Mouse (Mus musculus) embryonic facial prominence, embryonic 10.5 days (tissue): ENCODE data around the gene Ppp4r1. TPM values are rescaled to one million over a fixed set of nuclear protein-coding genes. Genes with fewer than 3 reads are reported as not detected.

Experiments
- DNase-seq: peaks from one replicate; pipeline ENCODE4 v3.0.0-alpha.2; 2017; ENCODE audit warnings: low spot score
- H3K27ac ChIP-seq: fragments of 300-500 bp; sonication (generic); replicated peaks from 2 replicates; pipeline ENCODE4 v1.5.1; 2016; ENCODE audit warnings: mild to moderate bottlenecking
- H3K27me3 ChIP-seq: fragments of 300-500 bp; sonication (generic); replicated peaks from 2 replicates; pipeline ENCODE4 v1.6.1; 2016; ENCODE audit warnings: low read depth, mild to moderate bottlenecking; ENCODE audit not compliant: poor library complexity, severe bottlenecking
- H3K36me3 ChIP-seq: fragments of 300-500 bp; sonication (generic); replicated peaks from 2 replicates; pipeline ENCODE4 v1.6.1; 2016; ENCODE audit warnings: mild to moderate bottlenecking, moderate library complexity
- H3K4me1 ChIP-seq: fragments of 300-500 bp; sonication (generic); 2 replicates; pipeline ENCODE4 v1.6.1; 2016
- H3K4me3 ChIP-seq: fragments of 300-500 bp; sonication (generic); 2 replicates; pipeline ENCODE4 v1.5.1; 2016; ENCODE audit warnings: mild to moderate bottlenecking, moderate library complexity
- H3K9me3 ChIP-seq: fragments of 300-500 bp; sonication (generic); 2 replicates; pipeline ENCODE4 v1.6.1; 2016; ENCODE audit warnings: mild to moderate bottlenecking
- WGBS: fragments of 180-500 bp; shearing (Covaris S2); methylation state at CpG from one replicate; pipeline ENCODE4 v1.1.7; 2016; 5-methylcytosine and 5-hydroxymethylcytosine counted together
- polyA plus RNA-seq: library from polyadenylated mRNA; unstranded; fragments of >200 nt; fragmentation: Nextera tagmentation; extraction: Ambion mirVana; gene quantifications from 2 replicates; pipeline ENCODE4 v1.2.1, GENCODE M21; 2016

Gene Ppp4r1
- polyA plus RNA-seq, 1 experiment from 2014 or later, result 61.4 TPM

GRCm38 (mm10) chr17:65826257-65826656 is 43.9 kb downstream of the Ppp4r1 start:
- Histone ChIP-seq H3K4me1 (no peaks in the 10 kb centered on the region), H3K27me3 (no peaks in the 10 kb centered on the region), H3K9me3 (no peaks in the 10 kb centered on the region), H3K36me3 (peaks cover 89% of the 10 kb centered on the region), H3K27ac (no peak overlapping the region), H3K4me3 (no peak overlapping the region)
- WGBS, result 79% methylated on average over 9 of the region's 9 CpGs
- DNase-seq, result no peak

GRCm38 (mm10) chr17:65827119-65827840 is 44.9 kb downstream of the Ppp4r1 start:
- H3K4me1 ChIP-seq, result no peaks in the 10 kb centered on the region
- 88% methylated on average over 16 of the region's 16 CpGs for WGBS
- H3K4me3 ChIP-seq, result no peak overlapping the region
- H3K9me3 ChIP-seq, result no peaks in the 10 kb centered on the region
- no peak for DNase-seq
- no peak overlapping the region for H3K27ac ChIP-seq
- peaks cover 89% of the 10 kb centered on the region for H3K36me3 ChIP-seq
- no peaks in the 10 kb centered on the region for H3K27me3 ChIP-seq

GRCm38 (mm10) chr17:65827904-65828303 is 45.5 kb downstream of the Ppp4r1 start:
- no peak for DNase-seq
- H3K4me3 ChIP-seq, result no peak overlapping the region
- 90% methylated on average over 5 of the region's 5 CpGs for WGBS
- H3K27ac ChIP-seq, result no peak overlapping the region
- H3K9me3 ChIP-seq, result no peaks in the 10 kb centered on the region
- H3K36me3 ChIP-seq, result peaks cover 89% of the 10 kb centered on the region
- no peaks in the 10 kb centered on the region for H3K4me1 ChIP-seq
- no peaks in the 10 kb centered on the region for H3K27me3 ChIP-seq

GRCm38 (mm10) chr17:65828951-65829350 is 46.6 kb downstream of the Ppp4r1 start:
- Histone ChIP-seq H3K9me3 (no peaks in the 10 kb centered on the region), H3K36me3 (peaks cover 94% of the 10 kb centered on the region), H3K4me1 (no peaks in the 10 kb centered on the region), H3K27me3 (no peaks in the 10 kb centered on the region), H3K4me3 (no peak overlapping the region), H3K27ac (no peak overlapping the region)
- WGBS, result 90% methylated on average over 11 of the region's 11 CpGs
- DNase-seq, result no peak

- 93% methylated on average over 13 of the region's 13 CpGs for WGBS
- no peak overlapping the region for H3K4me3 ChIP-seq
- H3K36me3 ChIP-seq, result peaks cover 93% of the 10 kb centered on the region
- H3K27me3 ChIP-seq, result no peaks in the 10 kb centered on the region
- H3K27ac ChIP-seq, result no peak overlapping the region
- no peak for DNase-seq
- H3K9me3 ChIP-seq, result no peaks in the 10 kb centered on the region
- no peaks in the 10 kb centered on the region for H3K4me1 ChIP-seq
Measured at GRCm38 (mm10) chr17:65830216-65830863, 48.0 kb downstream of the Ppp4r1 start.

GRCm38 (mm10) chr17:65833891-65834290 is 51.5 kb downstream of the Ppp4r1 start:
- WGBS, result 94% methylated on average over 3 of the region's 3 CpGs
- H3K27me3 ChIP-seq, result no peaks in the 10 kb centered on the region
- DNase-seq, result no peak
- no peak overlapping the region for H3K27ac ChIP-seq
- peaks cover 99% of the 10 kb centered on the region for H3K36me3 ChIP-seq
- no peaks in the 10 kb centered on the region for H3K9me3 ChIP-seq
- no peak overlapping the region for H3K4me3 ChIP-seq
- H3K4me1 ChIP-seq, result no peaks in the 10 kb centered on the region

GRCm38 (mm10) chr17:65836746-65837145 is 54.4 kb downstream of the Ppp4r1 start:
- peaks cover 7% of the 10 kb centered on the region for H3K4me1 ChIP-seq
- 92% methylated on average over 3 of the region's 3 CpGs for WGBS
- no peak overlapping the region for H3K27ac ChIP-seq
- DNase-seq, result no peak
- peaks cover 99% of the 10 kb centered on the region for H3K36me3 ChIP-seq
- H3K9me3 ChIP-seq, result no peaks in the 10 kb centered on the region
- no peaks in the 10 kb centered on the region for H3K27me3 ChIP-seq
- H3K4me3 ChIP-seq, result no peak overlapping the region

GRCm38 (mm10) chr17:65839541-65840256 is 57.3 kb downstream of the Ppp4r1 start:
- 83% methylated on average over 7 of the region's 7 CpGs for WGBS
- H3K4me3 ChIP-seq, result no peak overlapping the region
- peak; percentile 64 for DNase-seq

GRCm38 (mm10) chr17:65842669-65843381 is 60.5 kb downstream of the Ppp4r1 start:
- H3K36me3 ChIP-seq, result peaks cover 96% of the 10 kb centered on the region
- H3K9me3 ChIP-seq, result no peaks in the 10 kb centered on the region
- peaks cover 7% of the 10 kb centered on the region for H3K4me1 ChIP-seq
- WGBS, result 89% methylated on average over 10 of the region's 10 CpGs
- no peak overlapping the region for H3K4me3 ChIP-seq
- no peak overlapping the region for H3K27ac ChIP-seq
- DNase-seq, result no peak
- H3K27me3 ChIP-seq, result no peaks in the 10 kb centered on the region

More at GRCm38 (mm10) chr17:65839541-65840256, 57.3 kb downstream of the Ppp4r1 start:
- no peaks in the 10 kb centered on the region for H3K27me3 ChIP-seq
- H3K4me1 ChIP-seq, result peaks cover 7% of the 10 kb centered on the region
- H3K36me3 ChIP-seq, result peaks cover 100% of the 10 kb centered on the region
- H3K9me3 ChIP-seq, result no peaks in the 10 kb centered on the region
- peak overlapping the region; percentile 35; the same call in 1 of the 2 replicates for H3K27ac ChIP-seq

GRCm38 (mm10) chr17:65845423-65845822 is 63.0 kb downstream of the Ppp4r1 start:
- peaks cover 92% of the 10 kb centered on the region for H3K36me3 ChIP-seq
- H3K4me1 ChIP-seq, result no peaks in the 10 kb centered on the region
- no peaks in the 10 kb centered on the region for H3K9me3 ChIP-seq
- no peak overlapping the region for H3K4me3 ChIP-seq
- WGBS, result 90% methylated on average over 6 of the region's 6 CpGs
- no peaks in the 10 kb centered on the region for H3K27me3 ChIP-seq
- no peak for DNase-seq
- no peak overlapping the region for H3K27ac ChIP-seq

- peaks cover 92% of the 10 kb centered on the region for H3K36me3 ChIP-seq
- 88% methylated on average over 11 of the region's 11 CpGs for WGBS
Measured at GRCm38 (mm10) chr17:65847694-65848449, 65.5 kb downstream of the Ppp4r1 start.

GRCm38 (mm10) chr17:65850487-65850886 is 68.1 kb downstream of the Ppp4r1 start:
- Histone ChIP-seq H3K36me3 (peaks cover 83% of the 10 kb centered on the region), H3K4me3 (no peak overlapping the region), H3K4me1 (no peaks in the 10 kb centered on the region), H3K27ac (no peak overlapping the region), H3K9me3 (no peaks in the 10 kb centered on the region), H3K27me3 (no peaks in the 10 kb centered on the region)
- DNase-seq, result no peak
- 93% methylated on average over 17 of the region's 17 CpGs for WGBS

More at GRCm38 (mm10) chr17:65847694-65848449, 65.5 kb downstream of the Ppp4r1 start:
- Histone ChIP-seq H3K4me3 (no peak overlapping the region), H3K4me1 (no peaks in the 10 kb centered on the region), H3K9me3 (no peaks in the 10 kb centered on the region), H3K27ac (no peak overlapping the region), H3K27me3 (no peaks in the 10 kb centered on the region)
- no peak for DNase-seq
